Mouse (Mus musculus) limb, embryonic 14.5 days (tissue): ENCODE results near the gene Fam172a. TPM values are rescaled to one million over a fixed set of nuclear protein-coding genes. Genes with fewer than 3 reads are reported as not detected.

ENCODE experiments used
- ATAC-seq: fragments of 200-750 bp; cut with Nextera tagmentation; 2 replicates; pipeline ENCODE4 v1.8.0; 2017; ENCODE audit warnings: low read depth, moderate number of reproducible peaks, moderate TSS enrichment; ENCODE audit not compliant: low FRiP score
- DNase-seq: peaks from one replicate; pipeline ENCODE4 v3.0.0-alpha.2; 2015; ENCODE audit warnings: low spot score
- H3K27ac ChIP-seq: fragments of 300-500 bp; sonication (generic); replicated peaks from 2 replicates; pipeline ENCODE4 v1.5.1; 2014; ENCODE audit warnings: low read depth, mild to moderate bottlenecking, low read length, moderate library complexity, mixed read lengths
- H3K27me3 ChIP-seq: fragments of 300-500 bp; sonication (generic); 2 replicates; pipeline ENCODE4 v1.6.1; 2014; ENCODE audit warnings: low read length, mixed read lengths; ENCODE audit not compliant: control insufficient read depth, insufficient read depth
- H3K36me3 ChIP-seq: fragments of 300-500 bp; sonication (generic); 2 replicates; pipeline ENCODE4 v1.6.1; 2014; ENCODE audit warnings: mild to moderate bottlenecking, low read length, moderate library complexity, mixed read lengths; ENCODE audit not compliant: control insufficient read depth, insufficient read depth
- H3K4me1 ChIP-seq: fragments of 300-500 bp; sonication (generic); 2 replicates; pipeline ENCODE4 v1.6.1; 2014; ENCODE audit warnings: antibody characterized with exemption, low read length, mixed read lengths; ENCODE audit not compliant: control insufficient read depth, insufficient read depth
- H3K4me2 ChIP-seq: fragments of 300-500 bp; sonication (generic); replicated peaks from 2 replicates; pipeline ENCODE4 v1.6.1; 2014; ENCODE audit warnings: low read depth, mild to moderate bottlenecking, low read length, moderate library complexity; ENCODE audit not compliant: severe bottlenecking
- H3K4me3 ChIP-seq: fragments of 300-500 bp; sonication (generic); replicated peaks from 2 replicates; pipeline ENCODE4 v1.5.1; 2014; ENCODE audit warnings: low read length
- H3K9ac ChIP-seq: fragments of 300-500 bp; sonication (generic); 2 replicates; pipeline ENCODE4 v1.6.1; 2014; ENCODE audit warnings: mild to moderate bottlenecking, low read depth, low read length, moderate library complexity; ENCODE audit not compliant: severe bottlenecking
- H3K9me3 ChIP-seq: fragments of 300-500 bp; sonication (generic); 2 replicates; pipeline ENCODE4 v1.6.1; 2016; ENCODE audit warnings: low read length; ENCODE audit not compliant: control insufficient read depth
- POLR2A ChIP-seq: fragments of 200-500 bp; IDR thresholded peaks from 2 replicates; pipeline ENCODE4 v1.8.0; 2012; ENCODE audit warnings: inconsistent platforms, mild to moderate bottlenecking, moderate library complexity, borderline replicate concordance; ENCODE audit not compliant: insufficient read depth, insufficient read length; ENCODE audit errors: extremely low read depth
- WGBS: fragments of 180-500 bp; shearing (Covaris S2); extraction: QIAGEN DNeasy Blood & Tissue Kit; methylation state at CpG from one replicate; pipeline ENCODE4 v1.1.7; 2014; 5-methylcytosine and 5-hydroxymethylcytosine counted together
- polyA plus RNA-seq, 2 experiments: library from polyadenylated mRNA; depleted of rRNA in 1 of 2; stranded (reverse) in 1 of 2; unstranded in 1 of 2; fragments of >200 nt; fragmentation: Nextera tagmentation in 1 of 2; extraction: Ambion mirVana in 1 of 2; gene quantifications; 2 replicates each; pipeline versions ENCODE4 v1.2.1 to v1.2.3; 2012 to 2014

Fam172a gene
- polyA plus RNA-seq, 2 experiments = 11.5 to 32.2 TPM

GRCm38 (mm10) chr13:78196236-78196796, 494.5 kb downstream of the Fam172a start:
- DNase-seq (no peak), ATAC-seq (no peak)
- 23% methylated on average over 7 of the region's 7 CpGs for WGBS
- no peak overlapping the region for H3K27ac ChIP-seq
- TF ChIP-seq POLR2A = no peak
- peaks cover 7% of the 10 kb centered on the region; the same call in 1 of the 2 replicates for H3K4me1 ChIP-seq
- no peak overlapping the region for H3K4me2 ChIP-seq
- no peak overlapping the region for H3K9ac ChIP-seq
- H3K36me3 ChIP-seq = no peaks in the 10 kb centered on the region
- H3K27me3 ChIP-seq = peaks cover 79% of the 10 kb centered on the region
- H3K9me3 ChIP-seq = no peaks in the 10 kb centered on the region
- H3K4me3 ChIP-seq = no peak overlapping the region

- H3K4me3 ChIP-seq = peak overlapping the region; percentile 60
- H3K36me3 ChIP-seq = no peaks in the 10 kb centered on the region
- under 1% methylated on average over 9 of the region's 9 CpGs for WGBS
- no peak for ATAC-seq
- peak overlapping the region; percentile 91 for H3K4me2 ChIP-seq
- H3K27ac ChIP-seq = no peak overlapping the region
- TF ChIP-seq POLR2A = no peak
- no peak for DNase-seq
- peaks cover 10% of the 10 kb centered on the region; the same call in 1 of the 2 replicates for H3K4me1 ChIP-seq
- H3K9me3 ChIP-seq = no peaks in the 10 kb centered on the region
- H3K27me3 ChIP-seq = peaks cover 75% of the 10 kb centered on the region
- peak overlapping the region; percentile 68 for H3K9ac ChIP-seq
Measured at GRCm38 (mm10) chr13:78197286-78197818, 495.5 kb downstream of the Fam172a start.

GRCm38 (mm10) chr13:78197819-78198390, 496.1 kb downstream of the Fam172a start:
- Histone ChIP-seq H3K9ac (peak overlapping the region; percentile 68), H3K4me2 (peak overlapping the region; percentile 91), H3K9me3 (no peaks in the 10 kb centered on the region), H3K4me3 (peak overlapping the region; percentile 60), H3K27me3 (peaks cover 74% of the 10 kb centered on the region), H3K4me1 (peaks cover 13% of the 10 kb centered on the region; the same call in 1 of the 2 replicates), H3K36me3 (no peaks in the 10 kb centered on the region), H3K27ac (0 out of 2 replicates have a peak overlapping the region, but pooled peaks have one; percentile 58)
- ATAC-seq = 0 out of 2 replicates have a peak, but pooled peaks have one; percentile 10
- WGBS = under 1% methylated on average over 29 of the region's 33 CpGs
- no peak for TF ChIP-seq POLR2A
- no peak for DNase-seq

- no peak for TF ChIP-seq POLR2A
- Histone ChIP-seq H3K4me1 (peaks cover 13% of the 10 kb centered on the region; the same call in 1 of the 2 replicates), H3K9me3 (no peaks in the 10 kb centered on the region), H3K9ac (peak overlapping the region; percentile 68), H3K4me2 (peak overlapping the region; percentile 91), H3K4me3 (peak overlapping the region; percentile 60), H3K27ac (0 out of 2 replicates have a peak overlapping the region, but pooled peaks have one; percentile 58), H3K27me3 (peaks cover 74% of the 10 kb centered on the region), H3K36me3 (no peaks in the 10 kb centered on the region)
- ATAC-seq (0 out of 2 replicates have a peak, but pooled peaks have one; percentile 7), DNase-seq (no peak)
- under 1% methylated on average over 17 of the region's 63 CpGs for WGBS
Measured at GRCm38 (mm10) chr13:78198391-78198870, 496.6 kb downstream of the Fam172a start.

GRCm38 (mm10) chr13:78198871-78199641, 497.2 kb downstream of the Fam172a start:
- ATAC-seq = peak; percentile 49

More at GRCm38 (mm10) chr13:78198871-78199641, 497.2 kb downstream of the Fam172a start:
- Histone ChIP-seq H3K27me3 (peaks cover 72% of the 10 kb centered on the region), H3K4me3 (peak overlapping the region; percentile 60), H3K36me3 (no peaks in the 10 kb centered on the region), H3K9ac (peak overlapping the region; percentile 68), H3K27ac (peak overlapping the region; percentile 58; the same call in 1 of the 2 replicates), H3K4me2 (peak overlapping the region; percentile 91), H3K4me1 (peaks cover 13% of the 10 kb centered on the region; the same call in 1 of the 2 replicates), H3K9me3 (no peaks in the 10 kb centered on the region)
- TF ChIP-seq POLR2A = no peak
- 2% methylated on average over 44 of the region's 92 CpGs for WGBS
- DNase-seq = no peak
